Mouse (Mus musculus): Measurements from ENCODE around the gene Ccdc30.

DNA sequence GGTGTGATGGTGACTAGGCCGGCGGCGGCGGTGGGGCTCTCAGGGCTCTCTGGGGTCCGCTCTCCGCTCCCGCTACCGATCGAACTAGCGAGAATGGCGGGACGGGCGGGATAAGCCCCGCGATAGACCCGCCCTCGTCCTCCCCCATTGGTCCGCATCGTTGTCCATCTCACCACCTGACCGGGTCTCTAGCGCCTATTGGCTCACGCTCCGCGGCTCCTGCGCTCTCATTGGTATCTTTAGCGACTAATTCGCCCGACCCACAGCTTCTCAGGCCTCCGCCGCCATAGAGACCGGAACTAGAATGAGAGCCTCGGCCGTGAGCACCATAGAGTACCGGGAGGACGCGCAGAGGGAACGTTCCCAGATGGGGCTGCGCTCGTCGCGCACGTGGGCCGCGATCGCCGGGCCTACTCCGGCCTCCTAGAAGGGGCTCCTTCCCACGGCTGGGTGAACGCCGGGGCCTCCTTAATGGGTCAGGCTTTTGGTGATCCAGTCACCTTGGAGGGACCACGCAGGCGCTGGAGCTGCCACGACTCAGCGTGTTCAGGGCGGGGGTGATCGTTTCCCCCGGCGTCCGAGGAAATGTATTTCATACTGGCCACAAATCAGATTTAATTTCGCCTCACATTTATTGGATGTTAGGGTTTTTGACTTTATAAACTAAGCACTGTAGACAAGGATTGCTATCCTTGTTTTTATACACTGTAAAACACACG, 120.7 kb downstream of the Ccdc30 start, which contains the start of gene Ybx1:
- TF ChIP-seq CTCF (IDR thresholded peaks at IDR 0.05; ENCODE audit: low read depth): no peak
- no peak for TF ChIP-seq EP300 (optimal IDR thresholded peaks at IDR 0.05)

Data from stomach, postnatal 0 days (tissue).